Mouse (Mus musculus) retina, embryonic 14.5 days (tissue): ENCODE data around the gene Gpr137c.

Source experiments
- DNase-seq: peaks from one replicate; pipeline ENCODE4 v3.0.0-alpha.2; 2015; ENCODE audit warnings: low spot score

The Gpr137c gene

GRCm38 (mm10) chr14:45219281-45220089, at the start of gene Gpr137c:
Gpr137c (plus strand) TSS chr14:45219717.
- DNase-seq = peak; percentile 98

- DNase-seq = no peak
These were observed 47.3 kb upstream of the Gpr137c start for GRCm38 (mm10) chr14:45172260-45172659.

DNA sequence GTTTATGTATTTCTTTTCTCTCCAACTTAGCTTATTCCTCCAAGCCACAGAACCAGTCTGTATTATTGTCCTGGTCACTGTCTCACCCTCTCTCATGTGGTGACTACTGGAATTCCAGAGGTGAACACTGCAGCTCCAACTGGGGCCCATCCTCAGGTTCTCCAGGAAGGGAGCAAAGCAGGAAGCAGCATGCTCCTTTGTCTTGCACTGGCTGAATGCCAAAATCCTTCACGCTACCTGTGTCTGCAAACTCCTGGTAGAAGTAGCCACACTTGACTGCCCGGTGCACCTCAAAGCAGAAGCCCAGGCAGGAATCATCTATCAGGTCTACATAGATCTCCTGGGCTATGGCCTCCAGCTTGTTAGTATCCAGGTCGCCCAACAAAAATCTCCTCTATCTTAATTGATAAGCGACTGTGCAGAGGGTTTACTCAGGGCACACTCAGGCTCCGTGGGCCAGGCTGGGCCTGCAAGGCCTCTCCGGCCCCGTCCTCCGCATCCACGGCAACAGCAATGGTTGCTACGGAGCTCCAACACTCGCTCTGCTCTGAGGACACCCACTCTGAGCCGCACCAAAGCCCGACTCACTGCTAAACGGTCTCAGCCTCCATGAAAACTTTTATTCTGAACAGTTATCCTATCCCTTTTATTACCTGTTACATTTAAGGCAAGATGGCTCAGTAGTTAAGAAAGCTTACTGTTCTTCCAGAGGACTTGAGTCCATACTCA, 44.3 kb upstream of the Gpr137c start:
- no peak for DNase-seq

- DNase-seq = no peak
These were observed 40.3 kb upstream of the Gpr137c start for GRCm38 (mm10) chr14:45179186-45179585.

GRCm38 (mm10) chr14:45179606-45180005, 39.9 kb upstream of the Gpr137c start:
- no peak for DNase-seq

GRCm38 (mm10) chr14:45181611-45182010, 37.9 kb upstream of the Gpr137c start:
- no peak for DNase-seq

DNA sequence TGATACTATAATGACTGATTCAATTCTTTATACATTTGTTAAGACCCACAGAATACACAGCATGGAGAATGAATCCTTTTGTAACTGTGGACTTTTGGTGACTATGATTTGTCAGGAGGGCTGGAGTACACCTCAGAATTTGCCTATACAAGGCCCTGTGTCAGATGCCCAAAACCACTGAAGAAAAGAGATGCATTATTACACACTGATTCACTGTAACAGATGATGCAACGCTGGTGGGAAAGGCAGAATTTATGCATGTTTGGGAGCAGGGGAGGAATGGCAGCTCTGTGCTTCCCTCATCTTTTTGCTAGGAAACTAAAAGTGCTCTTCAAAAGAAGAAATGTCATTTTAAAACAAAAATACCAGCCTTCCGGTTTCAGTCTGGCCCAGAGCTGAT, 28.5 kb upstream of the Gpr137c start:
- DNase-seq = no peak

- no peak for DNase-seq
These were observed 18.9 kb upstream of the Gpr137c start for GRCm38 (mm10) chr14:45200607-45201006.

DNA sequence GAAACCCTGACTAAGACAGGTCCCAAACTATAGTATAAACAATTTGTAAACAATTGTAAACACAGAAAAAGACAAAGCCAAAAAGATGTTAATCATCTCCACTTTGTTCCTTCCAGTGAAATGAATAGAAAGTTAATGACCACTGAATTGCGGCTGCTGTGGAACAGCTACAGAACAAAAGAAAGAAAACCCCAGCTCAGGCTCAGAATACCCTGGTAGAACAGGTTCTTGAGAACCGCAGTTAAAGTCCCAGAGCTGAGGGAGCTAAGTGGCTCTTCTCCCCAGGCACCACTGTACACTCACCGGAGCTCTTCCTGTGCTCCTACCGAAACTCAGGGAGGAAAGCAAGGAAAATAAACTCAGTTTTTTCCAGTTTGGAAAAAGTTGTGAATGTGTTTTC, 8.8 kb upstream of the Gpr137c start:
- DNase-seq = no peak

GRCm38 (mm10) chr14:45211431-45211830, 8.1 kb upstream of the Gpr137c start:
- DNase-seq = no peak

- no peak for DNase-seq
These were observed 2.7 kb upstream of the Gpr137c start for GRCm38 (mm10) chr14:45216711-45217340.

GRCm38 (mm10) chr14:45217693-45218092, 1.8 kb upstream of the Gpr137c start:
- no peak for DNase-seq

DNA sequence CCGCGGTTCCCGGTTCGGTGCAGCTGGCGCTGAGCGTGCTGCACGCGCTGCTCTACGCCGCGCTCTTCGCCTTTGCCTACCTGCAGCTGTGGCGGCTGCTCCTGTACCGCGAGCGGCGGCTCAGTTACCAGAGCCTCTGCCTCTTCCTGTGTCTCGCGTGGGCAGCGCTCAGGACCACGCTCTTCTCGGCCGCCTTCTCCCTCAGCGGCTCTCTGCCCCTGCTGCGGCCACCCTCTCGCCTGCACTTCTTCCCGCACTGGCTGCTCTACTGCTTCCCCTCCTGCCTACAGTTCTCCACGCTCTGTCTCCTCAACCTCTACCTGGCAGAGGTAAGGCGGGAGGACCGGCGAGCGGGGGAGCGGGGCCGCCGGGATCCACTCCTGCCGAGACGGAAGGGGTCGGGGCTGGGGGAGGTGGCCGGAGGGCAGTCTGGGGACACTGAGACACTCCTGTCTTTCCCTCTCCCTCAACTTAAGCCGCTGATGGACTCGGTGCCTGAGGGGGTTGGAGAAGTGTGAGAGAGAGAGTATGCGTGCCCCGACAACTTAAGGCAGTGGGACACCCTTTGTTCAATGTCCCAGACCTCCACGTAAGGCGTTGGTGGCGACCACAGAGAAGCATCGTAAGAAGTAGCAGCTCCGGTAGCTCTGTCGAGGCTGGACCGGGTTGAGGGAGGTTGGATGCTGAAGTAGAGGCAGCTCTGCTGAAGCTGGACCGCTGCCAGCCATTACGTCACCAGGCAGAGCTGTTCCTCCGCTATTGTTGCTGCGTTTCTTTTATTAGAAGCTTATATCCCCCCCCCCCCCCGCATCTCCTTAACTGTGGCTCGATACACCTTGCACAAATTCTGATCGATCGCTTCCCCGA, 806 bp downstream of the Gpr137c start, which contains the start of gene Txndc16:
Gene Txndc16 (minus strand): TSS at position 239 of the 867 bp plus-strand sequence.
- peak; percentile 87 for DNase-seq

- DNase-seq = no peak
These were observed 1.6 kb downstream of the Gpr137c start for GRCm38 (mm10) chr14:45220957-45221630.

- no peak for DNase-seq
These were observed 19.5 kb downstream of the Gpr137c start for GRCm38 (mm10) chr14:45239042-45239441.

GRCm38 (mm10) chr14:45241613-45242012, 22.1 kb downstream of the Gpr137c start:
- DNase-seq = no peak

DNA sequence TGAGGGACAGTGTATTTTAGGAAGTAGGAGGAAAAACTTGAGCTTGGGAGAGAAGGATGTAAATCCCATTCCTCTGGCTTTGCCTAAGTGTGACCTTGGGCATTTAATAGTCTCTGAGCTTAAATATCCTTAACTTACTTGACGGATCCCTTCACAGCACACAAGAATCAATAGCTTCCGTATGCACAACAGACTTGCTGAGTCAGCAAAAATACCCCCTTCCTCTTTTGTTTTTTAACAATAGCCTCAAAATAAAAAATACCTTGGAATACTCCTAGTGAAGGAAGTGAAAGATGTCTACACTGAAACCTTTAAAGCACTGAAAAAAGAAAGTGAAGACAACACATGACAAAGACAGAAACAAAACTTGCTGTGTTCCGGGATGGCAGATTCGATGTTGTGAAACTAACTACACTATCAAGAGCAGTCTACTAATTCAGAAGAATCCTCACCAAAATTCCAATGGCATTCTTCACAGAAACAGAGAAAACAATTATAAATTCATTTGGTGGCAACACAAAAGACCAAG, 32.1 kb downstream of the Gpr137c start:
- DNase-seq = no peak

- no peak for DNase-seq
These were observed 44.5 kb downstream of the Gpr137c start for GRCm38 (mm10) chr14:45263831-45264592.

GRCm38 (mm10) chr14:45275816-45276215, 56.3 kb downstream of the Gpr137c start:
- no peak for DNase-seq

DNA sequence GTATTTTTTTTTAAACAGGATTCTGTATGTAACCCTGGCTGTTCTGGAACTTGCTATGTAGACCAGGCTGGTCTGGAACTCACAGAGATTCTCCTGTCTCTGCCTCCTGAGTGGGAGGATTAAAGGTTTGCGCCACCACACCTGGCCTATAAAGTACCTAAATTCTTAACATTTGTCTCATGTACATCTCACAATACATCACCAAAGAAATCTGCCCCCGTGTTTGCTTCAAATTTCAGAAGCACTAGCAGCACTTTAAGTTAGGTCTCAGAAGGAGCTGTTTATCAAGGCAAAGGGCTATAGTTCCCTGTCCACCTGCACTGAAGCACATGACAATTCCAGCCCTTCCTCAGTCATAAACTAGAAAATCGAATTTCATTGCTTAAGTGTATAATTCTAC, 62.5 kb downstream of the Gpr137c start:
- no peak for DNase-seq
